Mouse (Mus musculus) megakaryocyte, embryonic 14.5 days (primary cell): ENCODE data around the gene Tmem163. TPM values are rescaled to one million over a fixed set of nuclear protein-coding genes. Genes with fewer than 3 reads are reported as not detected.

Experiments
- H3K27me3 ChIP-seq: replicated peaks from 2 replicates; pipeline ENCODE3; 2012; ENCODE audit warnings: inconsistent platforms
- H3K36me3 ChIP-seq: replicated peaks from 2 replicates; pipeline ENCODE3; 2012; ENCODE audit warnings: low read length, inconsistent platforms, mixed read lengths
- H3K4me1 ChIP-seq: 2 replicates; pipeline ENCODE4 v1.6.1; 2012; ENCODE audit warnings: inconsistent platforms
- H3K4me3 ChIP-seq: replicated peaks from 2 replicates; pipeline ENCODE3; 2012; ENCODE audit warnings: moderate library complexity, mild to moderate bottlenecking, inconsistent platforms
- H3K9me3 ChIP-seq: 2 replicates; pipeline ENCODE4 v1.6.1; 2012; ENCODE audit warnings: inconsistent platforms
- FLI1 ChIP-seq: IDR thresholded peaks from 2 replicates; pipeline ENCODE4 v1.6.1; 2012; ENCODE audit warnings: low read length, inconsistent platforms, mixed read lengths
- GATA1 ChIP-seq: IDR thresholded peaks from 3 replicates; pipeline ENCODE4 v1.6.1; 2012; ENCODE audit warnings: mixed read lengths, low read length, inconsistent platforms, borderline replicate concordance
- polyA plus RNA-seq: library from polyadenylated mRNA; stranded (reverse); fragments of >175 nt; gene quantifications from 2 replicates; pipeline ENCODE4 v1.2.3, GENCODE M21; 2012; ENCODE audit warnings: low replicate concordance; ENCODE audit not compliant: insufficient read depth

Gene Tmem163
- polyA plus RNA-seq, 1 experiment: 41.1 TPM

- peak overlapping the region; percentile 38 for H3K4me3 ChIP-seq
- peaks cover 69% of the 10 kb centered on the region for H3K36me3 ChIP-seq
- TF ChIP-seq GATA1 (no peak), FLI1 (no peak)
- H3K27me3 ChIP-seq: no peaks in the 10 kb centered on the region
- no peaks in the 10 kb centered on the region for H3K9me3 ChIP-seq
- peaks cover 74% of the 10 kb centered on the region for H3K4me1 ChIP-seq
Measured at GRCm38 (mm10) chr1:127651564-127651963, 27.8 kb downstream of the Tmem163 start.

GRCm38 (mm10) chr1:127642976-127643769, 36.2 kb downstream of the Tmem163 start:
- TF ChIP-seq FLI1: no peak
- no peak for TF ChIP-seq GATA1
- no peaks in the 10 kb centered on the region for H3K9me3 ChIP-seq
- H3K36me3 ChIP-seq: peaks cover 73% of the 10 kb centered on the region
- no peak overlapping the region for H3K4me3 ChIP-seq
- H3K4me1 ChIP-seq: peaks cover 77% of the 10 kb centered on the region
- no peaks in the 10 kb centered on the region for H3K27me3 ChIP-seq

GRCm38 (mm10) chr1:127637917-127638316, 41.4 kb downstream of the Tmem163 start:
- Histone ChIP-seq H3K9me3 (no peaks in the 10 kb centered on the region), H3K4me1 (peaks cover 80% of the 10 kb centered on the region), H3K4me3 (peak overlapping the region; percentile 59), H3K36me3 (peaks cover 55% of the 10 kb centered on the region), H3K27me3 (no peaks in the 10 kb centered on the region)
- TF ChIP-seq GATA1 (no peak), FLI1 (no peak)

GRCm38 (mm10) chr1:127627151-127627550, 52.2 kb downstream of the Tmem163 start:
- peaks cover 6% of the 10 kb centered on the region for H3K9me3 ChIP-seq
- no peak overlapping the region for H3K4me3 ChIP-seq
- peaks cover 38% of the 10 kb centered on the region for H3K36me3 ChIP-seq
- peaks cover 81% of the 10 kb centered on the region for H3K4me1 ChIP-seq
- no peaks in the 10 kb centered on the region for H3K27me3 ChIP-seq
- TF ChIP-seq GATA1 (no peak), FLI1 (no peak)

GRCm38 (mm10) chr1:127625577-127626362, 53.6 kb downstream of the Tmem163 start:
- peaks cover 86% of the 10 kb centered on the region for H3K4me1 ChIP-seq
- peak overlapping the region; percentile 21 for H3K4me3 ChIP-seq
- peaks cover 46% of the 10 kb centered on the region for H3K36me3 ChIP-seq
- no peak for TF ChIP-seq FLI1
- no peak for TF ChIP-seq GATA1
- H3K27me3 ChIP-seq: no peaks in the 10 kb centered on the region
- peaks cover 6% of the 10 kb centered on the region for H3K9me3 ChIP-seq

- Histone ChIP-seq H3K4me1 (peaks cover 82% of the 10 kb centered on the region), H3K27me3 (no peaks in the 10 kb centered on the region), H3K9me3 (peaks cover 6% of the 10 kb centered on the region), H3K4me3 (no peak overlapping the region), H3K36me3 (peaks cover 50% of the 10 kb centered on the region)
- TF ChIP-seq GATA1: no peak
- TF ChIP-seq FLI1: no peak
Measured at GRCm38 (mm10) chr1:127622349-127622748, 57.0 kb downstream of the Tmem163 start.

- no peak for TF ChIP-seq FLI1
- no peak for TF ChIP-seq GATA1
Measured at GRCm38 (mm10) chr1:127619036-127619435, 60.3 kb downstream of the Tmem163 start.

GRCm38 (mm10) chr1:127610378-127610777, 69.0 kb downstream of the Tmem163 start:
- TF ChIP-seq GATA1: no peak
- no peak for TF ChIP-seq FLI1
- Histone ChIP-seq H3K9me3 (no peaks in the 10 kb centered on the region), H3K36me3 (peaks cover 55% of the 10 kb centered on the region), H3K4me1 (peaks cover 42% of the 10 kb centered on the region), H3K4me3 (peak overlapping the region; percentile 26), H3K27me3 (no peaks in the 10 kb centered on the region)

More at GRCm38 (mm10) chr1:127619036-127619435, 60.3 kb downstream of the Tmem163 start:
- peaks cover 49% of the 10 kb centered on the region for H3K4me1 ChIP-seq
- H3K27me3 ChIP-seq: no peaks in the 10 kb centered on the region
- no peak overlapping the region for H3K4me3 ChIP-seq
- peaks cover 6% of the 10 kb centered on the region for H3K9me3 ChIP-seq
- peaks cover 34% of the 10 kb centered on the region for H3K36me3 ChIP-seq

- no peaks in the 10 kb centered on the region for H3K9me3 ChIP-seq
- H3K36me3 ChIP-seq: peaks cover 61% of the 10 kb centered on the region
- TF ChIP-seq FLI1 (no peak), GATA1 (no peak)
- no peak overlapping the region for H3K4me3 ChIP-seq
- peaks cover 45% of the 10 kb centered on the region for H3K4me1 ChIP-seq
- H3K27me3 ChIP-seq: no peaks in the 10 kb centered on the region
Measured at GRCm38 (mm10) chr1:127609814-127610213, 69.5 kb downstream of the Tmem163 start.

GRCm38 (mm10) chr1:127608326-127608725, 71.0 kb downstream of the Tmem163 start:
- peaks cover 73% of the 10 kb centered on the region for H3K36me3 ChIP-seq
- H3K27me3 ChIP-seq: no peaks in the 10 kb centered on the region
- no peaks in the 10 kb centered on the region for H3K9me3 ChIP-seq
- peaks cover 50% of the 10 kb centered on the region for H3K4me1 ChIP-seq
- TF ChIP-seq FLI1: no peak
- no peak for TF ChIP-seq GATA1
- H3K4me3 ChIP-seq: no peak overlapping the region
